Mouse (Mus musculus) hindbrain, embryonic 16.5 days (tissue): ENCODE results near the gene Rcan2. TPM values are rescaled to one million over a fixed set of nuclear protein-coding genes. Genes with fewer than 3 reads are reported as not detected.

Experiments used
- ATAC-seq: fragments of 200-750 bp; cut with Nextera tagmentation; 2 replicates; pipeline ENCODE4 v1.8.0; 2017; ENCODE audit warnings: moderate TSS enrichment, moderate library complexity
- H3K27ac ChIP-seq: fragments of 300-500 bp; sonication (generic); 2 replicates; pipeline ENCODE4 v1.5.1; 2014; ENCODE audit warnings: low read depth, mild to moderate bottlenecking, control low read depth, low read length, moderate library complexity
- H3K27me3 ChIP-seq: fragments of 300-500 bp; sonication (generic); replicated peaks from 2 replicates; pipeline ENCODE4 v1.6.1; 2014; ENCODE audit warnings: low read length; ENCODE audit not compliant: control insufficient read depth, insufficient read depth
- H3K36me3 ChIP-seq: fragments of 300-500 bp; sonication (generic); 2 replicates; pipeline ENCODE4 v1.6.1; 2014; ENCODE audit warnings: mild to moderate bottlenecking, low read length, moderate library complexity, mixed read lengths; ENCODE audit not compliant: control insufficient read depth, insufficient read depth
- H3K4me1 ChIP-seq: fragments of 300-500 bp; sonication (generic); 2 replicates; pipeline ENCODE4 v1.6.1; 2014; ENCODE audit warnings: low read depth, low read length; ENCODE audit not compliant: control insufficient read depth, insufficient read depth
- H3K4me2 ChIP-seq: fragments of 300-500 bp; sonication (generic); 2 replicates; pipeline ENCODE4 v1.6.1; 2014; ENCODE audit warnings: mild to moderate bottlenecking, low read length, control low read depth, moderate library complexity
- H3K4me3 ChIP-seq: fragments of 300-500 bp; sonication (generic); 2 replicates; pipeline ENCODE4 v1.5.1; 2014; ENCODE audit warnings: mild to moderate bottlenecking, low read length, control low read depth, moderate library complexity
- H3K9ac ChIP-seq: fragments of 300-500 bp; sonication (generic); 2 replicates; pipeline ENCODE4 v1.6.1; 2014; ENCODE audit warnings: low read depth, mild to moderate bottlenecking, control low read depth, low read length, moderate library complexity
- H3K9me3 ChIP-seq: fragments of 300-500 bp; sonication (generic); 2 replicates; pipeline ENCODE4 v1.6.1; 2014; ENCODE audit warnings: mild to moderate bottlenecking, low read length, moderate library complexity; ENCODE audit not compliant: control insufficient read depth
- WGBS: fragments of 180-500 bp; shearing (Covaris S2); extraction: QIAGEN DNeasy Blood & Tissue Kit; methylation state at CpG from one replicate; pipeline ENCODE4 v1.1.7; 2014; 5-methylcytosine and 5-hydroxymethylcytosine counted together
- polyA plus RNA-seq: library from polyadenylated mRNA; unstranded; fragments of >200 nt; fragmentation: Nextera tagmentation; extraction: Ambion mirVana; gene quantifications from 2 replicates; pipeline ENCODE4 v1.2.1, GENCODE M21; 2015

Rcan2 gene
- polyA plus RNA-seq, 1 experiment from 2014 or later: 136 TPM

DNA sequence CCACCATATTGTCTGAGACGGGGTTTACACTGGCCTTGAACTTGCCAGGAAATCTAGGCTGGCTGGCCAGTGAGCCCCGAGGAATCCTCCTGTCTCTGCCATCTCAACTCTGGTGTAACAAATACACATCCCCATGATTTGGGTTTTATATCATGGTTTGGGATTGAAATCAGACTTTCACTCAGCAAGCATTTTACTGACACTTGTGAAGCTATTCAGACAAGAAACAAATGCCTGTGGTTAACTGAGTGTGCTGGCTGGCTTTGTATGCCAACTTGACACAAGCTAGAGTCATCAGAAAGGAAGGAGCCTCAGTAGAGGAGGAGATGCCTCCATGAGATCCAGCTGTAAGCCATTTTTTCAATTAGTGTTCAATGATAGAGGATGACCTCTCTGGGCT, 206.3 kb downstream of the Rcan2 start:
- Histone ChIP-seq H3K27ac (no peak overlapping the region), H3K4me2 (no peak overlapping the region), H3K36me3 (no peaks in the 10 kb centered on the region), H3K4me1 (no peaks in the 10 kb centered on the region), H3K27me3 (no peaks in the 10 kb centered on the region), H3K9me3 (no peaks in the 10 kb centered on the region), H3K4me3 (no peak overlapping the region), H3K9ac (no peak overlapping the region)
- WGBS: 93% methylated on average over 2 of the region's 2 CpGs
- no peak for ATAC-seq

DNA sequence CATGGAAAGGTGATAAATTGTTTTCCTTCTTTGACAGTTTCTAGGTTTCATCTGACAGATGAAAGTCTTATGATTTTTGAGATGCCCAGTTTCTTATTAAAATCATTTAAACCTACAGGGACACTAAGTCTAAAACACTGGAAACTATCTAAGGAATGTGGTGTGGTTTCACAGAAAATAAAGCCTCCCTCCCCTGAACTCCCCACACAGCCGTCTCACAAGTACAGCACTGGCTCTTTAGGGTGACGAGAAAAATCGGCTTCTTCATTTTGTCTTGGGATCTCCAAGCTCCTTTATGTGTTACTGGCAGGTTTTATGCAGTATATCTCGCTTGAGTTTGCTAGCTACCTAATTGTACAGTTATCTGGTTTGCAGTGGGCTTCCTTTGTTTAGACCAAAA, 210.8 kb downstream of the Rcan2 start:
- no peak for ATAC-seq
- 71% methylated on average over 4 of the region's 4 CpGs for WGBS
- Histone ChIP-seq H3K4me3 (no peak overlapping the region), H3K27me3 (no peaks in the 10 kb centered on the region), H3K27ac (no peak overlapping the region), H3K9ac (no peak overlapping the region), H3K36me3 (no peaks in the 10 kb centered on the region), H3K9me3 (no peaks in the 10 kb centered on the region), H3K4me2 (no peak overlapping the region), H3K4me1 (no peaks in the 10 kb centered on the region)

GRCm38 (mm10) chr17:44013756-44014510, 212.8 kb downstream of the Rcan2 start:
- no peak overlapping the region for H3K4me2 ChIP-seq
- no peaks in the 10 kb centered on the region for H3K36me3 ChIP-seq
- H3K27me3 ChIP-seq: no peaks in the 10 kb centered on the region
- no peak overlapping the region for H3K4me3 ChIP-seq
- H3K27ac ChIP-seq: no peak overlapping the region
- no peak for ATAC-seq
- H3K9ac ChIP-seq: no peak overlapping the region
- no peaks in the 10 kb centered on the region for H3K9me3 ChIP-seq
- 64% methylated on average over 4 of the region's 4 CpGs for WGBS
- H3K4me1 ChIP-seq: no peaks in the 10 kb centered on the region

- H3K4me1 ChIP-seq: no peaks in the 10 kb centered on the region
- no peak overlapping the region for H3K4me3 ChIP-seq
- no peak overlapping the region for H3K4me2 ChIP-seq
- H3K9me3 ChIP-seq: no peaks in the 10 kb centered on the region
- no peaks in the 10 kb centered on the region for H3K27me3 ChIP-seq
- no peak overlapping the region for H3K9ac ChIP-seq
- no peak overlapping the region for H3K27ac ChIP-seq
- ATAC-seq: no peak
- 83% methylated on average over 5 of the region's 5 CpGs for WGBS
- H3K36me3 ChIP-seq: 0 out of 2 replicates have a peak, but pooled peaks cover 2% of the 10 kb centered on the region
Measured at GRCm38 (mm10) chr17:44016314-44016713, 215.2 kb downstream of the Rcan2 start.

DNA sequence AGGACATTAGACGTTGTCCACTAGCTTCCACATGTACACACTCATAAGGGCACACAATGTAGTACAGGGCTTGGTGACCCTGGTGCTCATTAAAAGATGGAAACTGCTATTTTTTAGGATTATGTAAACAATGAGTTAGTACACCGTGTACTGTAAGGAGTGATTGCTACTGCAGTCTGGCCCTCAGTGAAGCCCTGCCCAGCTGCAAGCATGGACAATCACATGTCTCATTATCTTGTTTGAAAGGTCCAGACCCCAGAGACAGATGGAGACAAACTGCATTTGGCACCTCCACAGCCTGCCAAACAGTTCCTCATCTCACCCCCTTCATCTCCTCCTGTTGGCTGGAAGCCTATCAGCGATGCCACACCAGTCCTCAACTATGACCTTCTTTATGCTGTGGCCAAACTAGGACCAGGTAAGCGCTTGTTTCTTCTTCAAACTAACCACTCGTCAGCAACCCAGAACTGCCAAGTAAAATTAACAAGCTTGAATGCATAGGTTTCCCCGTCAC, 219.6 kb downstream of the Rcan2 start:
- H3K4me3 ChIP-seq: no peak overlapping the region
- H3K36me3 ChIP-seq: 0 out of 2 replicates have a peak, but pooled peaks cover 2% of the 10 kb centered on the region
- WGBS: 78% methylated on average over 6 of the region's 6 CpGs
- no peak overlapping the region for H3K27ac ChIP-seq
- H3K27me3 ChIP-seq: no peaks in the 10 kb centered on the region
- ATAC-seq: no peak
- H3K4me2 ChIP-seq: no peak overlapping the region
- H3K9me3 ChIP-seq: no peaks in the 10 kb centered on the region
- H3K4me1 ChIP-seq: peaks cover 3% of the 10 kb centered on the region
- H3K9ac ChIP-seq: no peak overlapping the region

DNA sequence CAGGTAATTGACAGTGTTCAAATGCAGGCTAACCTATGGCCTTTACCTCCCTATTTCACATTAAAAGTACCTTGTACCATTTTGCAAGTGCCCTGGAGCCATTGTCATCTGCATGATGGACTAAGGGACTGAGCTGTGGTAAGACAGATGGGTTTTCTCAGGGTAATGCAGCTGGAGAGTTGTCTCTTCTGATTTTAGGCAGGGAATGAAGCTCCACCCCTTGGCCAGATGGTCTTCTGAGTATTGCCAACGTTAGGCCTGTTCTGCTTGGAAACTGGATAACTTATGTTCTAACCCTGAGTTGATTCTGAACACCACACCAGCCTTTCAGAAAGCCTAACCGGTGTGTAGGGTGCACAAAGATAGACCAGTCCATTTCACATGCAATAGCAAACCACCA, 222.7 kb downstream of the Rcan2 start:
- 0 out of 2 replicates have a peak, but pooled peaks cover 2% of the 10 kb centered on the region for H3K36me3 ChIP-seq
- no peak overlapping the region for H3K9ac ChIP-seq
- ATAC-seq: no peak
- no peaks in the 10 kb centered on the region for H3K27me3 ChIP-seq
- 67% methylated on average over 2 of the region's 2 CpGs for WGBS
- no peak overlapping the region for H3K4me3 ChIP-seq
- no peaks in the 10 kb centered on the region for H3K9me3 ChIP-seq
- H3K4me2 ChIP-seq: no peak overlapping the region
- H3K27ac ChIP-seq: no peak overlapping the region
- H3K4me1 ChIP-seq: peaks cover 15% of the 10 kb centered on the region

GRCm38 (mm10) chr17:44025011-44025410, 223.9 kb downstream of the Rcan2 start:
- 56% methylated on average over 2 of the region's 2 CpGs for WGBS
- H3K4me2 ChIP-seq: no peak overlapping the region
- H3K27ac ChIP-seq: no peak overlapping the region
- H3K9ac ChIP-seq: no peak overlapping the region
- no peaks in the 10 kb centered on the region for H3K27me3 ChIP-seq
- H3K4me1 ChIP-seq: peaks cover 15% of the 10 kb centered on the region
- H3K36me3 ChIP-seq: 0 out of 2 replicates have a peak, but pooled peaks cover 2% of the 10 kb centered on the region
- no peaks in the 10 kb centered on the region for H3K9me3 ChIP-seq
- ATAC-seq: no peak
- no peak overlapping the region for H3K4me3 ChIP-seq

GRCm38 (mm10) chr17:44025935-44026334, 224.8 kb downstream of the Rcan2 start:
- 0 out of 2 replicates have a peak, but pooled peaks cover 2% of the 10 kb centered on the region for H3K36me3 ChIP-seq
- H3K27ac ChIP-seq: peak overlapping the region; percentile 80
- ATAC-seq: peak; percentile 68
- peaks cover 18% of the 10 kb centered on the region for H3K4me1 ChIP-seq
- H3K9me3 ChIP-seq: no peaks in the 10 kb centered on the region
- H3K9ac ChIP-seq: no peak overlapping the region; the same call in 1 of the 2 replicates
- H3K4me2 ChIP-seq: no peak overlapping the region
- 16% methylated on average over 6 of the region's 6 CpGs for WGBS
- H3K27me3 ChIP-seq: no peaks in the 10 kb centered on the region
- H3K4me3 ChIP-seq: no peak overlapping the region

DNA sequence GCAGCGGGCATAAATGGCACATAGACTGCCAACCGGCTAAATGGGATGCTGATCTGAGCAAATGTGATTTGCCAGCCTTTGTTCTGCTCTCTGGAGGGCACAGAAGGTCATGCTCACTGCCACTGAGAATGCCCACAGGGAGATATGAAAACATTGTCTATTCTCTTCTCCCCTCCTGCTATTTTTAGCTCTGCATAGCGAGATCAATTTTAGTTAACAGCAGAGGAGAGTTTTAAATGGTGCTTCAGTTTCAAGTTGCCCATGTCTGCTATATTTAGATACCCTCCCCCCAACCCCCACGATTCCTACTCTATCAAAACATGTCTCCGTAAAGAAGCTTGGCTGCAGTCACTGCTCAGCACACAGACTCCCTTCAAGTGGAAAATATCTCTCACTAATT, 225.2 kb downstream of the Rcan2 start:
- Histone ChIP-seq H3K4me1 (peaks cover 18% of the 10 kb centered on the region), H3K9ac (peak overlapping the region; percentile 29; the same call in 1 of the 2 replicates), H3K27ac (peak overlapping the region; percentile 80), H3K27me3 (no peaks in the 10 kb centered on the region), H3K9me3 (no peaks in the 10 kb centered on the region), H3K36me3 (no peaks in the 10 kb centered on the region), H3K4me3 (no peak overlapping the region), H3K4me2 (0 out of 2 replicates have a peak overlapping the region, but pooled peaks have one; percentile 22)
- peak; percentile 73 for ATAC-seq
- 2% methylated on average over 5 of the region's 5 CpGs for WGBS
